Mouse (Mus musculus): ENCODE results near the gene Elf3. TPM values are rescaled to one million over a fixed set of nuclear protein-coding genes. Genes with fewer than 3 reads are reported as not detected.

The Elf3 gene
- total RNA-seq (2014; fragmentation: Nextera tagmentation): not detected in 2 replicates
- not detected in 2 replicates for total RNA-seq (2017)

DNA sequence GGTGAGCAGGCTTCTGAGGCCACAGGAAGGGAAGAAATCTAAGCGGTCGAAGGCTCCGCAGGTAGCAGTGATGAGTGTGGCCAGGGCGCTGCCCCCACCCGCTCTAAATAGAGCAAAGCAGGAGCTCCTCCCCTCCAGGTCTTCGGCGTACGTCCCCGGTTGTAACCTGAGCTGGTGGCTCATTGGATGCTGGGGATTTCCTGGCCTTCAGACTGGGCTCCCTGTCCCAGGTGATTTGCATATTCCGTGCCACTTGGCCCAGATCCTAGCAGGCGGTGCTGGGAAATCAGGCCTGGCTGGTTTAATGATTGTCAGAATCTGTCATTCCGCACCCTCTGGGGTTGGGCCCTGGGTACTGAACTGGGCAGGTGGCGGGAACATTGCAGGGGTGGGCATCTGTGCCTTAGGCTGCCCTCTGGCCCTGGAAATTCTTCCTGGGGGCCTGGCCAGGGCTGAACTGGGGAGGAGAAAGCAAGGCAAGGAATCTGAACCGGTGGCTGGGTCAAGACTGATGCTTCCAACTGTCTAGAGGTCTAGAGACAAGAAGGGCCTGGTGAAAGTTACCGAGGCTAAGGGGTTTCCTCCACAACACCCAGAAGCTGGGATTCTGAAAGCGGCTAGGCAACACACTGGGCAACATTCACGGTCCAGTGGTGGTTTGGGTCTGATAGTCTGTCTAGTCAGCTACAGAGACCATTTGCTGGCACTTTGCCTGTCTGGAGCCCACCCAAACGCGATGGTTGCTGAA, at the start of gene Elf3:
TSS of gene Elf3 (minus strand) at position 189 of the 748 bp plus-strand sequence.
- ATAC-seq (replicated peaks; ENCODE audit: poor library complexity, severe bottlenecking): no peak

GRCm38 (mm10) chr1:135290908-135291307, 32.5 kb upstream of the Elf3 start:
- ATAC-seq (replicated peaks; ENCODE audit: poor library complexity, severe bottlenecking): no peak

GRCm38 (mm10) chr1:135286311-135286710, 27.9 kb upstream of the Elf3 start:
- ATAC-seq (replicated peaks; ENCODE audit: poor library complexity, severe bottlenecking): no peak

DNA sequence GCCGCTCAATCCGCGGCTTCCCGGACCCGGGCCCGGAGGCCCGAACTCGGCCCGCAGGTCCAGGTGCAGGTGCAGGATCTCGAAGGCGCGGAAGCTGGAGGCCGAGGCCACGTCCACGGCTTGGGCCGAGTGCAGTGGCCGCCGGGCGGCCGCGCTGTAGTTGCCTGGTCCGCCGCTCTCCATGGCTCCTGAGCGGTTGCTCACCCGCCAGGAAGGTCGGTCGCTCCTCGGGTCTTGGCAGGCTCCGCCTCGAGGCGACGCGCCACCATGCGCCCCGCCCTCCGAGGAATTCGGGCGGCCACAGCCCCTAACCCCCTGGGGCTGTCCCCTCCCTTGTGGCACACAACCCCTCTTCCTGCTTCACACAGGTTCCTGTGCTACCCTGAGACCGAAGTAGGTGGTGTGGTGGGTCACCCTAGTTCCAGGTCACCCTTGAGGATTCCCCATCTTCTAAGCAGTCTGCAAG, 25.5 kb upstream of the Elf3 start, which contains the start of gene Rnpep:
TSS of gene Rnpep (minus strand) at position 259 of the 466 bp plus-strand sequence.
- ATAC-seq (replicated peaks; ENCODE audit: poor library complexity, severe bottlenecking): peak; percentile 66

GRCm38 (mm10) chr1:135283287-135283825, 25.0 kb upstream of the Elf3 start:
- ATAC-seq (replicated peaks; ENCODE audit: poor library complexity, severe bottlenecking): peak; percentile 6; the same call in 1 of the 2 replicates

- ATAC-seq (replicated peaks; ENCODE audit: poor library complexity, severe bottlenecking): peak; percentile 85
Observed at GRCm38 (mm10) chr1:135282536-135283286, 24.3 kb upstream of the Elf3 start.

DNA sequence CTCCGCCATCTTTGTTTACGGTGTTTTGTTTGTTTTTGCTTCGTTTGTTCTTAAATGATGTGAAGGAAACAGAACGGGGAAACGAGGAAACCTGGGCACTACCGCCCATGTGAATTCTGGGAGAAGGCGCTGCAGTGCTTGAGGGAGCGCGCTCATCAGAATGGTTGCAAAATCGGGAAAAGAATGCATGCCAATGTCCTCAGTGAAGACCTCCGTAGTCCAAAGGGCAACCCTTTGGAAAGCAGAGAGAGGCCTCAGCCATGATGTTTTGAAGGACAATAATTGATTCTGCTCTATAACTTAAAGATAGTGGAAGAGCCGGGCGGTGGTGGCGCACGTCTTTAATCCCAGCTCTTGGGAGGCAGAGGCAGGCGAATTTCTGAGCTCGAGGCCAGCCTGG, 23.5 kb upstream of the Elf3 start:
- ATAC-seq (replicated peaks; ENCODE audit: poor library complexity, severe bottlenecking): no peak

DNA sequence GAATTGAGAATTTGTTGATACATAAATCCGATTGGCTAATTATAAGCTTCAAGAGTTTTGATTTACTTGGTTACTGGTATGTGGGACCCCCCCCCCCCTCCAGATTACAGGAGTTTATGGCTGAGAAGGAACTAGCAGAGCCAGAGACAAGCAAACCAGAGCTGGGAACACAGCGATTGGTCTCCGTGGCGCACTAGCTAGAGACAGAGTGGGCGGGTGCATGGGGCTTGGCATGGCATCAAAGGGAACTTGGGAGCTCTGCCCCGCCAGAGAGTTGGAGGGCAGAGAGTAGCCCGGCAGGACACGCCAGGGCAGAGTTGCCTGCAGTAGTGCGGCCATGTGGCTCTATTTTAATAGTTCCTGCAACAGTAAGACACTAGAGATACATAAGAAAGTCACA, 22.3 kb upstream of the Elf3 start:
- ATAC-seq (replicated peaks; ENCODE audit: poor library complexity, severe bottlenecking): peak; percentile 38

- no peak for ATAC-seq (replicated peaks; ENCODE audit: poor library complexity, severe bottlenecking)
Observed at GRCm38 (mm10) chr1:135271371-135271770, 13.0 kb upstream of the Elf3 start.

GRCm38 (mm10) chr1:135267663-135268446, 9.5 kb upstream of the Elf3 start:
- ATAC-seq (replicated peaks; ENCODE audit: poor library complexity, severe bottlenecking): peak; percentile 92

DNA sequence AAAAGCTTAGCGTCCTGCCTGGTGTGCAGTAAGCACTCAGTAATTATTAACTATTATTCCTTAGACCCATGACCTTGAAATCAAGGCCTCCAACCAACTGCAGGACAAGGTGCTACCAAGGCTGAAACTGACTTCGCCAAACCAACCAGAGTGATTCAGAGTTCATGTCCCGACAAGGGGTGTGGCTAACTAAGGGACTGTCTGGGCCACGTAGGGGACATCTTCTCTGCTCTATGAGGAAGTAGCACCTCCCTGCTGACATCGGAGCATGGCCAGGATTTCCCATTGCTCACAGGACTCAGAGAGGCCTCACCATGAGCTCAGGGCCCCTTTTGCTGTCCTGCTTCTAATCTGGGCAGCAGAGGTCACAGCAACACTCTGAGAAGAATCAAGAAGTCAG, 7.5 kb upstream of the Elf3 start:
- ATAC-seq (replicated peaks; ENCODE audit: poor library complexity, severe bottlenecking): peak; percentile 65

- no peak for ATAC-seq (replicated peaks; ENCODE audit: poor library complexity, severe bottlenecking)
Observed at GRCm38 (mm10) chr1:135263316-135263715, 4.9 kb upstream of the Elf3 start.

DNA sequence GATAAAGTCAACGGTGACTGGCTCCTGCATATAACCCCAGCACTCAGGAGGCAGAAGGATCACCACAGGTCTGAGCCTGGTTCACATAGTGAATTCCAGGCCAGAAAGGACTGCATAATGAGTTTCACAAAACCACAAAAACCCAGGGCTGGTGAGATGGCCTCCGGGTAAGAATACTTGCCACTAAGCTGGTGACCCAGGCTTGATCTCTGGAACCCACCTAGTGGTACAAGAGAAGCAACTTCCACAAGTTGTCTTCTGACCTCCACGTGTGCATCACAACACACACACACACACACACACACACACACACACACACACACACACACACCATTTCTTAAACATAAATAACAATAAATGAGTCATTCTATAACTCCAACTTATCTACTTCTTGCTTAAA, 4.0 kb upstream of the Elf3 start:
- ATAC-seq (replicated peaks; ENCODE audit: poor library complexity, severe bottlenecking): no peak

- ATAC-seq (replicated peaks; ENCODE audit: poor library complexity, severe bottlenecking): no peak
Observed at GRCm38 (mm10) chr1:135260931-135261330, 2.6 kb upstream of the Elf3 start.

DNA sequence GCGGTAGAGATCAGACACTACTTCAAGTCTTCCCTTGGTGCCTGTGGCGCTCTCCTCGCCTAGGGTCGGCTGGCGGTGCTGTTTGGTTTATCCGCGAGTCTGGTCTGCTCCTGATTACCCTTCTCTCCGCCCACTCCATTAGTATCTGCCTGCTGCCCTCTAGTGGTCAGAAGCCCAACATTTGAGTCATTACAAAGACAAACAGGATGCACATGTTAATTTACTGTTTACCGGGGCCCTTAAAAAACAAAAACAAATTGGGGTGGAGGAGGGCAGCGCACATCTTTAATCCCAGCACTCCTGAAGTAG, 714 bp upstream of the Elf3 start:
- ATAC-seq (replicated peaks; ENCODE audit: poor library complexity, severe bottlenecking): peak; percentile 91

DNA sequence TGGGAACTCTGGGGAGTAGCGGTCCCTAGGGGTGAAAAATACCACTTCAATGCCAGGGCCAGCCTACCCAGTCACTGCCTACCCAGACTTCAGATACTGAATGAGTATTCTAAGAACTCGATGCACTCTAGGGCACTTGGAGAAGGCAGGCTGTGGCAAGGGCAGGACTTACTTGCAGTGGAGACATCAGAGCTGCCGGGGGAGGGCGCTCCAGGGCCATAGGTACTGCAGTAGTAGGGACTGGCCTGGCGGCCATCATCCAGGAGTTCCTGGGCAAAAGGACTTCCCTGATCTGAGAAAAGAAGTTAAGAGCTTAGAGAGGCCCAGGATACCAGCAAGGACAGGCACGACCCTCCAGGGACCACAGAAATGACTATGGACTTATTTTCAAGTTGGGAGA, 2.1 kb downstream of the Elf3 start:
- no peak for ATAC-seq (replicated peaks; ENCODE audit: poor library complexity, severe bottlenecking)

DNA sequence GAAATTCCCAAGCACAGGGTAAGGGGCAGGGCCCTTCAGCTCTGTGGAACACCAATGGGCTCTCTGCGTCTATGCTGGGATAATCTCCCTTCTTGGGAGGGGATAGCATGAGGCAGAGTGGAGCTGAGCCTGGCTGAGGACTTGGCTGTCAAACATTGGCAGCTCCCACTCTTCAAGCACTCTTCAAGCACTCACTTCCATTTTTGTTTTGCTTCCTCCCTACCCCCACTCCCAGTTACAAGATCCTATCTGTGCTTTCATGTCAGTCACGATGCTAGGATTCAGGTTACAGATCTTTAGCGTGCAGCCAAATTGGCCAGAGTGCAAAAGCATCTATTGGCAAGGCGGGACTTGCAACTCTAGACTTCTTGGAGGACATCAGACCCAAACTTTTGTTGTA, 5.5 kb downstream of the Elf3 start:
- ATAC-seq (replicated peaks; ENCODE audit: poor library complexity, severe bottlenecking): no peak

DNA sequence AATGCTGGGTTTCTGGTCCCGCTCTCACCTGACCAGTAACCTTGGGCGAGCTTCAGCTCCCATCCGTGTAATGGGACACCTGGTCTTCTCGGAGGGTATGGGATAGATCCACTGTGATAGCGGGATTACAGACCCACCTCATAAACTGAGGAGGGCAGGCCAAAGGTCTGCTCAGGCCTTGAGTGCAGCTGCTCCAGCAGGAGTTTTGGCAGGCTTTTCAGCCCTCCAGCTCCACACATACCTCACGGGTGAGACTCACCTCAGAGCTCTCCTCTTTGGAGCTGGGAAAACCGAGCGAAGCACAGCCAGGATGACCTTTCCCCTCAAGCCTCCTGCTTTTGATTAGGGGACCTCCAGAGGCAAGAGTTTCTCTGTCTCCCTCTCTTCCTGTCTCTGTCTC, 7.0 kb downstream of the Elf3 start:
- no peak for ATAC-seq (replicated peaks; ENCODE audit: poor library complexity, severe bottlenecking)

DNA sequence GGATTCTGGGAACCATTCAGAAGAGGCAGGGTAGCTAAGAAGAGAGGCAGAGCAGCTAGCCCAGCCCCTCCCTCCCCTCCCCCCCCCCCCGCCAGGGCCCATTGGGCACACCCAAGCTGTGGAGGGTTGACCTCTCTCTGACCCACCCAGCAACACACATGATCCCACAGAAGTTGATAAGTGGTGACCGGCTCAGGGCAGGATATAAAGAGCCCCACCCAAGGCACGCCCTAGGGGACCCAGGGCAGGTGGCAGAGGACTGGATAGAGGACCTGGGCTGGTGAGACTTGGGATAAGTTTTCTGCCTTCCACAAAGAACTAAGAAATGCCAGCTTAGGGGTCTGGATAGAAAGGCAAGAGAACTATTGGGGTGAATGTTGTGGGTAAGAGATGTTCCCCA, 7.7 kb downstream of the Elf3 start:
- no peak for ATAC-seq (replicated peaks; ENCODE audit: poor library complexity, severe bottlenecking)

DNA sequence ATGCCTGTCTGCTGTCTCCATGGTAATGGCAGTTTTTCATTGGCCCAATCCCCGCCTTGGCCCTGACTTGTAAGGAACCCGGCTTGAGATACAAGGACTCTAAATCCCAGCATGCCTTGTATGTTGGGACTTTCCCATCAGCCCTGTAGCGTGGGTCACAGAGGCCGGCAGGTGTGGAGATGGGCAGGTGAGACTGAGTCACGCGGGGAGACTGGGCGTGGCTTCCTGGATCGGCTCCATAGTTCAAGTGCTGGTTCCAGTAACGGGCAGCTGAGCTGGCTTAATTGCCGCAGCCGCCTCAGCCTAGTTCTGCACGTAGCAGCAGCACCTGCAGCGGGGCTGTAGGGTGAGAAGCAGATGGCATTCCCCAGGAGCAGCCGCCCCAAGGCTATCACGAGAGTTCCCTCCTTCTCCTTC, 9.9 kb downstream of the Elf3 start:
- ATAC-seq (replicated peaks; ENCODE audit: poor library complexity, severe bottlenecking): no peak

- no peak for ATAC-seq (replicated peaks; ENCODE audit: poor library complexity, severe bottlenecking)
Observed at GRCm38 (mm10) chr1:135244014-135244413, 14.4 kb downstream of the Elf3 start.
